Mouse (Mus musculus) heart, adult 2 months (tissue): ENCODE measurements at regions not wholly inside any gene's neighbourhood (a gene's known extent, or its start where the extent isn't known, plus 50 kb on each side); places are given as distances from the start of the nearest gene placed in this dataset.

Experiments used
- CTCF ChIP-seq: fragments of 200-600 bp; IDR thresholded peaks from 2 replicates; pipeline ENCODE4 v1.8.1; 2022; ENCODE audit warnings: antibody characterized with exemption, mild to moderate bottlenecking, moderate library complexity
- EP300 ChIP-seq: fragments of 200-500 bp; IDR thresholded peaks from 2 replicates; pipeline ENCODE4 v1.6.1; 2011; ENCODE audit warnings: low read depth, low read length, control low read depth; ENCODE audit not compliant: insufficient read depth
- POLR2A ChIP-seq: fragments of 200-500 bp; IDR thresholded peaks from 2 replicates; pipeline ENCODE4 v1.6.1; 2011; ENCODE audit warnings: mild to moderate bottlenecking, low read depth, low read length, control low read depth; ENCODE audit not compliant: insufficient read depth

GRCm38 (mm10) chr16:42466976-42467375 is 126.5 kb upstream of the Gap43 start:
- TF ChIP-seq POLR2A (no peak), CTCF (no peak), EP300 (no peak)
